Mouse (Mus musculus): ENCODE data around the gene Tmem132d. TPM values are rescaled to one million over a fixed set of nuclear protein-coding genes. Genes with fewer than 3 reads are reported as not detected.
A peak's percentile ranks its signal among the peaks of the same experiment; 100 is the strongest.

Tmem132d gene
- polyA plus RNA-seq, 1 experiment from 2014 or later = 1.3 TPM

DNA sequence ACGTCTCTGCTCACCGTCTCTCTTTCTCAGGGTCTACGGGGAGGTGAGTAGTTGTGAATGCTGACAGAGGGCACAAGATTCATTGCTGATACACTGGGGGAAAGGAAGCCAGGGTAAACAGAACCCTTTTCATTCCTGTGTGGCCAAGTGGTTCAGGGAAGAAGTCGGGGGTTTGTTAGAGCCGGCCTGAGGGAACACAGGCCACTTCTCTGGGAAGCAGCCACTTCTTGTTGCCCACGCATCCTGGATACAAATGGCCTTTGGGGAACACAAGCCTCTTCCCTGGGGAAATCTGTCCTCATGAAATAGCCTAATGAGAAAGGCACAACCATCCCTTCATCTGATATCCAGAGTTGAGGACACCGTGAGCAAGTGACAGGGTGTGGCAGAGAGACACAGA lies 96.0 kb downstream of the Tmem132d start:
- no peaks in the 10 kb centered on the region for H3K36me3 ChIP-seq
- ATAC-seq (ENCODE audit: insufficient number of reproducible peaks, insufficient read depth, low FRiP score, low TSS enrichment) = no peak
- 49% methylated on average over 7 of the region's 7 CpGs for WGBS

DNA sequence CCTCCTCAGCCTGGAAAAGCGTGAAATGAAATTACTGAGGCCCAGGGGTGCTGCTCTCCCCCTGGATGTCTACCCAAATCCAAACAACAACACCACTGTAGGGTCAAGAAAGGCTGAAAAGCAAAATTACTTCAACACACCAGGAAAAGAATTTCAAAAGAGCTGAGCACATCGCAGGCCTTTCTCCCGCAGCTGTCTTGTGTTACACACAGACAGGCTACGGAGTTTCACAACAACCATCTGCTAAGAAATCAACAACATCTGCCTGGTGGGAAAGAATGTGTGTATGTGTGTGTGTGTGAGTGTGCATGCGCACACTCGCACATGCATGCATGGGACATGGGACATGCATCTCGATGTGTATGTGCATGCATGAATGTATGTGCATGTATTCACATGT lies 100.1 kb downstream of the Tmem132d start:
- 48% methylated on average over 7 of the region's 7 CpGs for WGBS
- no peak overlapping the region for H3K4me3 ChIP-seq
- H3K4me1 ChIP-seq = peaks cover 20% of the 10 kb centered on the region
- H3K27ac ChIP-seq = peak overlapping the region; percentile 57
- H3K27me3 ChIP-seq = no peaks in the 10 kb centered on the region
- no peak overlapping the region for H3K9ac ChIP-seq
- no peaks in the 10 kb centered on the region for H3K9me3 ChIP-seq
- H3K4me2 ChIP-seq (replicated peaks) = no peak overlapping the region
- H3K36me3 ChIP-seq = no peaks in the 10 kb centered on the region
- ATAC-seq (ENCODE audit: insufficient number of reproducible peaks, insufficient read depth, low FRiP score, low TSS enrichment) = no peak

More for the DNA sequence above, 96.0 kb downstream of the Tmem132d start:
- Histone ChIP-seq H3K27ac (no peak overlapping the region), H3K9me3 (no peaks in the 10 kb centered on the region), H3K4me3 (no peak overlapping the region), H3K4me2 (replicated peaks) (no peak overlapping the region), H3K4me1 (peaks cover 20% of the 10 kb centered on the region), H3K9ac (no peak overlapping the region), H3K27me3 (no peaks in the 10 kb centered on the region)

DNA sequence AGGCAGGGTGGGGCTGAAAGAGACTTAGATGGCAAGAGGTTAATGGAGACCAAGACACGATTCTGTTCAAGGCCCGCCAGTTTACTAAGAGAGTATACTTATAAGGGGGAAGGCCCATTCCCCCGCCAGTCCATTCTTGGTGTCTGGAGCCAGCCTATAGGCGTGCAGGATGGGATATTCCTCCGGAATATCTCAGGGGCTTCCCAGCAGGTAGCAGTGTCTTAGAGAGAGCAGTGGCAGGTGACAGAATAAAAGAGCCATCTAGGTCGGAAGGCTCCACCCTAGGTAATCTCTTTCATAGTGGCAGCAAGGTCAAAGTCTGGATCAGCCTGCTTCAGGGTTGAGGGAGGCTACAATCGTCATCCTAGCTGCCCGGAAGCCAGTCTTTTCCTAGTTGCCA lies 102.5 kb downstream of the Tmem132d start:
- no peak for ATAC-seq (ENCODE audit: insufficient number of reproducible peaks, insufficient read depth, low FRiP score, low TSS enrichment)
- WGBS = 88% methylated on average over 8 of the region's 8 CpGs
- Histone ChIP-seq H3K36me3 (no peaks in the 10 kb centered on the region), H3K9me3 (no peaks in the 10 kb centered on the region), H3K4me3 (no peak overlapping the region), H3K27ac (no peak overlapping the region), H3K9ac (no peak overlapping the region), H3K27me3 (no peaks in the 10 kb centered on the region), H3K4me2 (replicated peaks) (no peak overlapping the region), H3K4me1 (peaks cover 20% of the 10 kb centered on the region)

DNA sequence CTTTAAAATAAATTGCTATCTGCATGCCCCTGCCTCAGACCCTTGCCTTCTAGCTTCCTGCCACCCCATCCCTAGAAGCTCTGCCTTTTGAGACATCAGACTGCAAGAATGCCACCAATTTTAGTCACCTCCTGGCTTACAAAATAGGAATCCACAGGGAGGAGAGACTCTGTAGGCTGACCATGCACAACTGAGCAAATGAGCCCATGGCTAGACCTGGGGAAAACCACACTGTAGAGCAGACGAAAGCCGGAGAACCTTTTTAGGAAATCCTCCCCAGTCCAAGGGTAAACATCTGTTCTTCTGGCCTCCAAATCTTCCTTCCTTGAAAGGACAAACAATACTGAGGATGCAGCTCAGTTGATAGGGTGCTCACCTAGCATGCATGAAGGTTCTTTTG lies 130.5 kb downstream of the Tmem132d start:
- WGBS = 71% methylated on average over 2 of the region's 2 CpGs
- Histone ChIP-seq H3K9ac (no peak overlapping the region), H3K36me3 (no peaks in the 10 kb centered on the region), H3K4me3 (no peak overlapping the region), H3K27ac (no peak overlapping the region), H3K4me1 (no peaks in the 10 kb centered on the region), H3K27me3 (no peaks in the 10 kb centered on the region), H3K9me3 (no peaks in the 10 kb centered on the region), H3K4me2 (replicated peaks) (no peak overlapping the region)
- ATAC-seq (ENCODE audit: insufficient number of reproducible peaks, insufficient read depth, low FRiP score, low TSS enrichment) = no peak

DNA sequence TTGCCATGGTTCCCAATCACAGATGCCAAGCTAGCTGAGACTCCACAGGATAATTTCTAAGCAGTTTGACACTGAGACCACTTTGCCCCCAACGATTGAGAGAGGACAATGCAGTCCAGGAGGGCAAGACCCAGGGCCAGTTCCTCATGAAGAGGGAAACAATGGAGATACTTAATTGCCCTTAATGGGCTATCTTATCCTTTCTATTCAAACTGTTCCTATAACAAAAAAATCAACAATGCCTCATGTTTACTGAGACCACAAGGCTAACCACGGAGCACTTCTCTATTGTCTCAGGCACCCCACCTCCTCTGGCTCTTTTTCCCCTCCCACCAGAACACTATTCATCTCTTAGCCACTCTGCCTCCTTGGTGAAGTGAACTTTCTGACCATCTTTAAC lies 141.7 kb downstream of the Tmem132d start:
- Histone ChIP-seq H3K9ac (no peak overlapping the region), H3K4me1 (no peaks in the 10 kb centered on the region), H3K4me3 (no peak overlapping the region), H3K36me3 (no peaks in the 10 kb centered on the region), H3K27ac (no peak overlapping the region), H3K27me3 (no peaks in the 10 kb centered on the region), H3K4me2 (replicated peaks) (no peak overlapping the region), H3K9me3 (no peaks in the 10 kb centered on the region)
- WGBS = 42% methylated on average over 2 of the region's 2 CpGs
- ATAC-seq (ENCODE audit: insufficient number of reproducible peaks, insufficient read depth, low FRiP score, low TSS enrichment) = no peak

DNA sequence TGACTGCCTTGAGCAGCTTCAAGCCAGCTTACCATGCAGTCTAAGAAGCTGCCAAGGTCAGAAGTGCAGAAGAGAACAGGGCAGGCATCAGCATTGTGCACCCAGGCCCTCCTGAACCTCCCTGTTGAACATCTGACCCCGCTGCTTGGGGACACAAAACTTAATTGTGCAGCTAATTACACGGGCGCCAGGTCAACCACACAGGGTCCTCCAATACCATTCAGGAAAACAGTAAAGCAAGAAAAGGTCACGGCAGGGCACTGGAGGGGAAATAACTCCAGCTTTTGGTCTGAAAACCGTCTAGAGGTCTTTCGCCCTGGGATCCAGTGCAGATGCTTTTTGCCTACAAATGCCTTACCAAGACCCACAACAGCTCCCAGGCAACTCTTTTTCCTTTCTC lies 159.6 kb downstream of the Tmem132d start:
- Histone ChIP-seq H3K27me3 (no peaks in the 10 kb centered on the region), H3K4me1 (no peaks in the 10 kb centered on the region), H3K36me3 (no peaks in the 10 kb centered on the region), H3K9ac (no peak overlapping the region), H3K4me3 (no peak overlapping the region), H3K4me2 (replicated peaks) (no peak overlapping the region), H3K27ac (no peak overlapping the region), H3K9me3 (no peaks in the 10 kb centered on the region)
- WGBS = 14% methylated on average over 6 of the region's 6 CpGs
- no peak for ATAC-seq (ENCODE audit: insufficient number of reproducible peaks, insufficient read depth, low FRiP score, low TSS enrichment)

DNA sequence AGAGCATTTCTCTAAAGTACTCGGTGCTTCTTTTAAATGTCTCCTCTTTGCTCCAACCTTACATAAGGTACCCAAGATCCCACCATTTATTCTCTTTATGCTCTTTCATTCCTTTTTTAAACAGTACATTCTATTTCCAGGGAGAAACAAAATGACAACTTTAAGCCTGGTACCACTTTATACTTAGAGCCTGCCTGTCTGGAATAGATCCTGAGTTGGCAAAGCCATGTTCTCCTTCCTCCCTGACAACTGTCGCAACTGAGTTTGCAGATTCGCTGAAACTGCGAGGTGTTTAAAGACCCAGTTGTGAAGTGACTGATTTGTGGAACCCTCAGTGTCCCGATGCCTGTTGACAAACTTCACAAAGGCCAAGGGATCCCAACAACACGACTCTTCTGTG lies 165.5 kb downstream of the Tmem132d start:
- 94% methylated on average over 6 of the region's 6 CpGs for WGBS
- H3K4me1 ChIP-seq = no peaks in the 10 kb centered on the region
- no peak for ATAC-seq (ENCODE audit: insufficient number of reproducible peaks, insufficient read depth, low FRiP score, low TSS enrichment)
- no peak overlapping the region for H3K4me3 ChIP-seq
- no peak overlapping the region for H3K27ac ChIP-seq
- no peaks in the 10 kb centered on the region for H3K36me3 ChIP-seq
- H3K9me3 ChIP-seq = no peaks in the 10 kb centered on the region
- no peaks in the 10 kb centered on the region for H3K27me3 ChIP-seq
- H3K4me2 ChIP-seq (replicated peaks) = no peak overlapping the region
- H3K9ac ChIP-seq = no peak overlapping the region

DNA sequence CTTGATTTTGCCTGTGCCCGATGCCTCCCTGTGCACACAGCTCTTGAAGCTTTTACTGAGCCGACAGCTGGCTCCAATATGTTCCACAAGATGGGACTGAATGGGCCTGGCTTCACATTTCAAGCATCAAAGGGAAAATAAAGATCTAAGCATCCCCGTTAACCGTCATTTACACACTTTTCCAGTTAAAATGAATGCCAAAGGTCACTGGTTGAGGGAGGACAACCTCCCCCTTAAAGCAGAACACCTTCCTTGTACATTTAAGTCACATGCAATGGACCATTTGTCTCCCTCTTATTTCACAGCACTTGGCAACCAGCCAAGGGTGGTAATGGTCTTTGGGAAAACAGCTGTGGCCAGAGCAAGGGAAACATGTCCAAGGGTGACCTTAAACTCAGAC lies 188.7 kb downstream of the Tmem132d start:
- peaks cover 10% of the 10 kb centered on the region for H3K4me1 ChIP-seq
- no peaks in the 10 kb centered on the region for H3K36me3 ChIP-seq
- no peak overlapping the region for H3K4me3 ChIP-seq
- WGBS = 32% methylated on average over 4 of the region's 4 CpGs
- no peak overlapping the region for H3K27ac ChIP-seq
- no peak overlapping the region for H3K4me2 ChIP-seq (replicated peaks)
- no peak overlapping the region for H3K9ac ChIP-seq
- H3K27me3 ChIP-seq = no peaks in the 10 kb centered on the region
- ATAC-seq (ENCODE audit: insufficient number of reproducible peaks, insufficient read depth, low FRiP score, low TSS enrichment) = no peak
- H3K9me3 ChIP-seq = no peaks in the 10 kb centered on the region

DNA sequence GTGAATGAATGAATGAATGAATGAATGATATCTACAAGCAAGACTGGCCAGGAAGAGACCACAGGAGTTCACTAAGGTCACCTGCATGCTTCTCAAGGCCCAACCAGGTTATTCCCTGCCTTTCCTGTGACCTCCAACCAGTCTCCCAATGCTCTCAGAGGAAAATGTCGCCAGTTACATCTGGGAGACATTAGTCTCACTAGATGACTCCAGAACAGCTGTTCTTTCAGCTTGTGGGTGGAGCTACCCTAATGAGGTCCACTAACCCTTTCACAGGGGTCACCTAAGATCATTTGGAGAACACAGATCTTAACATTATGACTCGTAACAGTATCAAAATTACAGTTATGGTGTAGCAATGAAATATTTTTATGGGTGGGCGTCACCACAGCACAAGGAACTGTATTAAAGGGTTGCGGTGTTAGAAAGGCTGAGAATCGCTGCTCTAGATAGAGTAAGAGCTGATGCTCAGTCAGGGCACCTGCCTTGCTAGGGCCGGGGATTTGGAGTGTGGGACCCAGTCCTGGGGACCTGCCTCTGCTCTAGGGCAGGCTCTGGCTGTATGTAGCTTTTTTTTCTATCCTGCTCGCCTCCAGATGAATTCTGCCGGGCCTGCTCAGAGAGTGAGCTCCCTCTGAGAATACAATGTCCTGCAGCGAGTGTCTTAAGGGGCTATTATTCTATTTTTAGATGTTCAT lies 196.1 kb downstream of the Tmem132d start:
- no peaks in the 10 kb centered on the region for H3K9me3 ChIP-seq
- no peak overlapping the region for H3K9ac ChIP-seq
- 0 out of 2 replicates have a peak, but pooled peaks cover 5% of the 10 kb centered on the region for H3K4me1 ChIP-seq
- H3K36me3 ChIP-seq = no peaks in the 10 kb centered on the region
- no peak for ATAC-seq (ENCODE audit: insufficient number of reproducible peaks, insufficient read depth, low FRiP score, low TSS enrichment)
- H3K27ac ChIP-seq = no peak overlapping the region
- WGBS = 30% methylated on average over 9 of the region's 9 CpGs
- H3K4me2 ChIP-seq (replicated peaks) = no peak overlapping the region
- no peak overlapping the region for H3K4me3 ChIP-seq
- no peaks in the 10 kb centered on the region for H3K27me3 ChIP-seq

DNA sequence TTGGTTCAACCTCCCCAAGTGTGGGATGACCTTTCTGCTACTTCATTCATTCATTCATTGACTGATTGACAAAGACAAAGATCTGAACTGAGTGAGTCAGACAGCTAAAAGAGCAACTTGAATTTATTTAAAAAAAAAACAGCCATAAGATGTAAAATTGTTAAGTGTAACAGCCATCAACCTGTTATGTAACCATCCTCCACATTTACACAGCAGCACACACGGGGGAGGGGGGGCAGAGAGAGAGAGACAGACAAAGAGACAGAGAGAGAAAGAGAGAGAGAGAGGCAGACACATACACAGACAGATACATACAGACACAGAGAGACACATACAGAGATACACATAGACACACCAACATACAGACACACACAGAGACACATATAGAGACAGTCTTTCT lies 197.3 kb downstream of the Tmem132d start:
- Histone ChIP-seq H3K4me2 (replicated peaks) (no peak overlapping the region), H3K9me3 (no peaks in the 10 kb centered on the region), H3K36me3 (no peaks in the 10 kb centered on the region), H3K9ac (no peak overlapping the region), H3K27ac (no peak overlapping the region), H3K4me1 (0 out of 2 replicates have a peak, but pooled peaks cover 5% of the 10 kb centered on the region), H3K4me3 (no peak overlapping the region), H3K27me3 (no peaks in the 10 kb centered on the region)
- 50% methylated on average over 1 of the region's 1 CpGs for WGBS
- no peak for ATAC-seq (ENCODE audit: insufficient number of reproducible peaks, insufficient read depth, low FRiP score, low TSS enrichment)

DNA sequence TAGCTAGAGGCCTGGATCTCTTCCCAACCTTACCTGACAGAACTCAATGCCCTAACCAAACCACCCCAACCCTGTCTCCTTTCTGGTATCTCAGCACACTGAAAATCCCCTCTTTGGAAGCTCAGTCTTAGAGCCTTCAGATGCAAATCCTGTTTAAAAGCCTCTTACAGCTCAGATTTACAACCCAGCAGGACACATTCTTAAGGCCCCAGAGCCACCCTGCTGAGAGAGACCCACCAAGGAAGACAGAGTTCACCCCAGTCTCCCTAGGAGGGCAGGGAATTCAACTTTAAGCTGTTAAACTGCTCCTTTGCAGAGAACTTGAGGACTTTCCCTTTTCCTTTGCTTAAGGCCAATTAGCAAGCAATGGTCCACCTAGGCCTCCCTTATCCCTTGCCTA lies 199.8 kb downstream of the Tmem132d start:
- no peak for ATAC-seq (ENCODE audit: insufficient number of reproducible peaks, insufficient read depth, low FRiP score, low TSS enrichment)
- no peaks in the 10 kb centered on the region for H3K27me3 ChIP-seq
- no peak overlapping the region for H3K4me3 ChIP-seq
- no peaks in the 10 kb centered on the region for H3K36me3 ChIP-seq
- no peak overlapping the region for H3K9ac ChIP-seq
- H3K27ac ChIP-seq = no peak overlapping the region
- no peak overlapping the region for H3K4me2 ChIP-seq (replicated peaks)
- H3K4me1 ChIP-seq = 0 out of 2 replicates have a peak, but pooled peaks cover 5% of the 10 kb centered on the region
- H3K9me3 ChIP-seq = no peaks in the 10 kb centered on the region

DNA sequence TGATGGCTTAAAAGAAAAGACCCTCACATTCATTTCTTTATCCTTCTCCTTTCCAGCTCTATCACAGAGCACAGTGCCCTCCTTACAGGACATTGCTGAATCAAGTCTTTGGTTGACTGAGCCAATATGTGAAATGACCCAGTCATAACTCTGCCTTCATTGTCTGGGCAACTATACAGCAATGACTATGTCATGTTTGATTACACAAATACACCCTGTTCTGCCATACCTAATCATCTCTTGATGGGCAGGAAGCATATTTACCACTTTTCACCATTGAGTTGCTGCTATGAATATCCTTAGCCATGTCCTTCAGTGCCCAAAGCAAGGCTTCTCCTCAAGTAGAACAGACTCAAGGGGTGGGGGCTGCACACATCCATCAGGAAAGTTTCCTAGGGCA lies 214.6 kb downstream of the Tmem132d start:
- Histone ChIP-seq H3K4me3 (no peak overlapping the region), H3K27ac (no peak overlapping the region), H3K9ac (no peak overlapping the region), H3K4me2 (replicated peaks) (no peak overlapping the region), H3K4me1 (no peaks in the 10 kb centered on the region), H3K9me3 (no peaks in the 10 kb centered on the region), H3K27me3 (no peaks in the 10 kb centered on the region), H3K36me3 (no peaks in the 10 kb centered on the region)
- no peak for ATAC-seq (ENCODE audit: insufficient number of reproducible peaks, insufficient read depth, low FRiP score, low TSS enrichment)

DNA sequence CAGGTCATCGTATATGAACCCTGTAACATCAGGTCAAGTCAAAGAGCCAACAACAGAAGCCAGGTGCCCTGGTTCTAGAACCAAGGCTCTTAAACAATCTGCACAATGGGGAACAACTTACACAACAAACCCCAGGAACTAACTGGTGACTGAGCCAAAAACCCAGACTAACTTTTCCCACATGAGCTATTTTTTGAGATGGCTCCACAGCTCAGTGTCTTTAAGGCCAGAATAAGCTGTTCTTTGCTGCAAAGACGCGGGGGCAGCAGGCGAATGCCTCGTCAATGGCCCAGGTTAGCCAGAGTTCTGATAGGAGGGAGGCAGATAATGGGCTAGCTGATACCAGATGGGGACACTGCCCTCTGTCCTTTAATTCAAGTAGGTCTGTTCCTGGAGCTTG lies 221.8 kb downstream of the Tmem132d start:
- H3K4me2 ChIP-seq (replicated peaks) = no peak overlapping the region
- H3K27me3 ChIP-seq = no peaks in the 10 kb centered on the region
- 85% methylated on average over 5 of the region's 5 CpGs for WGBS
- no peak overlapping the region for H3K27ac ChIP-seq
- no peaks in the 10 kb centered on the region for H3K9me3 ChIP-seq
- H3K4me1 ChIP-seq = no peaks in the 10 kb centered on the region
- no peak for ATAC-seq (ENCODE audit: insufficient number of reproducible peaks, insufficient read depth, low FRiP score, low TSS enrichment)
- H3K9ac ChIP-seq = no peak overlapping the region
- no peaks in the 10 kb centered on the region for H3K36me3 ChIP-seq
- H3K4me3 ChIP-seq = no peak overlapping the region
